Mouse (Mus musculus) CD4-positive, CD25-positive, alpha-beta regulatory T cell, adult 2 months (primary cell): ENCODE data around the gene Egflam.

Experiments used
- DNase-seq: peaks from one replicate; pipeline ENCODE4 v3.0.0-alpha.2; 2012; ENCODE audit warnings: low read depth, low spot score

The Egflam gene

DNA sequence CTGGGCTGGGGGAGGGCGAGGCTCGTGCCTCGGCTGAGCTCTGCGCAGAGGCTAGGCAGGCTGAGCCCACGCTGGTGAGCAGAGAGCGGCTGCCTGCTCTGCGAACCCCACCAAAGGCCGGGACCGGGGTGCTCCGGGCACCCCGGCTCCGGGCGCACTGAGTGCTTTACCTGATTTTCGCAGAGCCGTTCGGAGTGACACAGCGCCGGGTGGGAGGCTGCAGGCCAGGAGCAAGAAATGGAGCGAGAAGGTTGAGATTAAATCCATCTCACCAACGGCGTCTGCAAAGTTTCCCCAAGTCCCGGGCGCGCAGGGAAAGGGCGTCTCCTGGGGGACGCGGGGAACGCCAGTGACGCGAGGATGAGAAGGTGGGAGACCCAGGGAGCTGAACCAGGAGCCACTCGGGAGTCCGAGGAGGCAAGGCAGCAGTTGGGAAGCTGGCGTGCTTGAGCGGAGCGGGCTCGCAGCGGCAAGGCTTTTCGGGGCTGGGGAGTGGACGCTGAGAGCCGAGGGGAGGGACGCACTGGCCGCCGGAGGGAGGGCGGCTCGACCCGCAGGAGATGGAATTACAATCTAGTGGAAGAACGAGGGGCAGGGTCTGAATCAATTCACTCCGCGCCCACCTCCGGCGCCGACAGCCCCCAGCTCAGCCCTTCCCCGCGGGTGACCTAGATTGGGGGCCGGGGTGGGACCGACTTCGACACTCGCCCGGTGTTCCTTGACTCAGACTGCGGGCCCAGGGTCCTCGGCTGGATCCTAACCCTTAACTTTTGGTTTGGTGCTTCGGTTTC, at the start of gene Egflam:
TSS of gene Egflam (minus strand) at position 578 of the 791 bp plus-strand sequence.
- no peak for DNase-seq

DNA sequence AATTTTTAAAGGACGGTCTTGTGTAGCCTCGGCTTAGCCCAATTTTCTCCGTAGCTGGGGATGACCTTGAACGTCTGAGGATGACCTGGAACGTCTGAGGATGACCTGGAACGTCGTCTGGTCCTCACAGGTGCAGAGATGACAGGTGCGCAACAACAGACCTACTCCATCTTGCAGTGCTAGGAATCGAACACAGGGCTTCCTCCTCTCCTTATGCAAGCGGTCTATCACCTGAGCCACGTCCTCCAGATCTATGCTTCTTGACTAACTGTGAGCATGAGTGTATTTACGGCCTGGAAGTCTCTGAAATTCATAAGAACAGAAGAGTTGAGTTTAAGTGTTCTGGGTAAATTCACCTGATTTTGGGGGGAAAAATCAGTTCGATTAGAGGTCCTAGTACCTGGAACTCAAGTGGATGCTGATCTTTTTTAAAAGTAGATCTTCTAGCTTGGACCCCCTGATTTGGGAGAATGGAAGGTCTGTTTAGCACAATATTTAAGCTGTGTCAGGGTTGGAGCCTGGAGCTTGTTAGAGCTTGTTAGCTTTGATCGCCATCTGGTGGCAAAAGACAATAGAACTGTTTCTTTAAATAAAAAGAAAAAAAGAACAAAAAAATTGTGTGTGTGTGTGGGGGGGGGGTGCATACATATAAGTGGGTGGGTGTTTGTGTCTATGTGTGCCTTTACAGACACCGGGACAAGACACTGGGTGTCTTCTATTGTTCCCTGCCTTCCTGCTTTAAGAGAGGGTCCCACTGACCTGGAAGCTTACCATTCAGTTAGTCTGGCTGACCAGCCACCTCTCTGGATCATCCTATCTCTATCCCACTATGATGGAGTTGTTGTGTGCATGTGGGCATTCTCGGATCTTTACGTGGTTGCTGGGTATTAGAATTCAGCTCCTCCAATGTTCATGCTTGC, 45.5 kb upstream of the Egflam start:
- DNase-seq: no peak

DNA sequence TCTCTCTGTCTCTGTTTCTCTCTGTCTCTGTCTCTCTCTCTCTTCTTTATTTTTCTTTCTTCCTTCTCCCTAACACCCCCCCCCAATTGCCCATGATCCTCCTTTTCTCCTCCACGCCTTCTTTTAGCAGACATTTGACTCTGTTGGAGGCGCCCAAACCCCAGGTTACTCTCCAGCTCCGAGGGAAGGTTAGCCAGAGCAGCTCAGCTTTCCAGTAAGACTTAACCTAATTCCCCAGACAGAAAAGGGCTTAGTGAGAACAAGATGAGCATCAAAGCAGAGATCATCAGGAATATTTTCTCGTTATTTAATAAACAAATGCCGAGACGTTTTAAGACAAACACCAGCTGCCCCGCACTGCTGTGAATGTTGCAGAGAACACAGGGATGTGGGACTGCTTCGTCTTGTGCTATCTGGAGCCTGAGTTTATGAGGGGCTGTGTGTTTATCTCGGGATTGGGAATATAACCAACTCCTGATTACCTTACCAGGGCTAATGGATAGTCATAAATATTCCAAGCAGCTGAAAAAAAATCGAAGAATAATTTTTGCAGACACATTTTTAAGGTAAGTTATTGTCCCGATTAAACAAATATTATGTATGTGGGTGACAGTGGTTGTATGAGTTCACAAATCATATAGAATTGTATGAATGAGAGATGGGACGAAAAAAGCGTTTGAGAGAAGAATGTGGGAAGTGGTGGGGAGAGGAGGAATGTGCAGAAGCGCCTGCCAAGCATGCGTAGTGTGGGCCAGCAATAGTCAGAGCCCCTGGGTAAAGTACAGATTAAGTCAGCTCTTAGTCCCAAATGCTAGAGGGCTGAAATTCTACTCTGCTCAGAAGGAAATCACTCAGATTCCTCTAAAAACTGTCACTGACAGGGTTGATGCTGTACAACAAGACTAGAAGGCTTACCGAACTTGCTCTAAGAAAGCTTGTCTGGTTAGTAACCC, 44.2 kb upstream of the Egflam start:
- no peak for DNase-seq

DNA sequence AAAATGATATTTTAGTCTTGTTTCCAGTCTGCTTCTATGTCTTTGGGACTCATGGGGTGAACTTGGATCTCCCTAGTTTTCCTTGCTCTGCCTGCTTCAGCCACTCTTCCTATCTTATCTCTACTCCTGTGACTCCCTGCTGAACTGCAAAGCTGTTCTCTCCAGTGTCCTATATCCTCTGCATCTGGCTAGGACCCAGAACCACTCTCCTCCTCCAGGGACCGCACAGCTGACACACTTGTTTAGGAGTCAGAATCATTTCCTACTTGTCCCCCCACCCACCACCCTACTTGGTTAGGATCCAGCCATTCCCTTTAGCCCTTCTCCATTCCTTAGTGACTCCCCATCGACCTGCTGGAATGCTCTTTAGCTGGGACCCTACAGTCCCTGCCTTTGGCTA, 26.1 kb upstream of the Egflam start:
- no peak for DNase-seq

DNA sequence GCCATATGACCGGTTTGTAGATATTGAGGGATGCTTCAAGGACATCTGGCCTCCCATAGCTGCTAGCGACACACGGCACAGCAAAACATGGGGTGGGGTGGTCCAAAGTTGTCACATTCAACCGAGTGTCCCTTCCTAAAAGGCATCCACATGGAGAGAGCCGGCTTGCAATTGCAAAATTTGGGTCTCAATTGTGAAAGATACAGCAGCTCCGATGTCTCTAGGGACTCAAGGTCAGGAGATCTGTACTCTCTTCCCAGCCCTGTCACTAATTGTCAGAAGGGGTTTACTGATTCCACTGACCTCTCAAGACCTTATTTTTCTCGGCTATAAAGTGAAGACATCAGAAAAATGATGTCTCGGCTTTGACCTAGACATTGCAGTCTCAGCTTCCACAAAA, 6.3 kb upstream of the Egflam start:
- DNase-seq: no peak

DNA sequence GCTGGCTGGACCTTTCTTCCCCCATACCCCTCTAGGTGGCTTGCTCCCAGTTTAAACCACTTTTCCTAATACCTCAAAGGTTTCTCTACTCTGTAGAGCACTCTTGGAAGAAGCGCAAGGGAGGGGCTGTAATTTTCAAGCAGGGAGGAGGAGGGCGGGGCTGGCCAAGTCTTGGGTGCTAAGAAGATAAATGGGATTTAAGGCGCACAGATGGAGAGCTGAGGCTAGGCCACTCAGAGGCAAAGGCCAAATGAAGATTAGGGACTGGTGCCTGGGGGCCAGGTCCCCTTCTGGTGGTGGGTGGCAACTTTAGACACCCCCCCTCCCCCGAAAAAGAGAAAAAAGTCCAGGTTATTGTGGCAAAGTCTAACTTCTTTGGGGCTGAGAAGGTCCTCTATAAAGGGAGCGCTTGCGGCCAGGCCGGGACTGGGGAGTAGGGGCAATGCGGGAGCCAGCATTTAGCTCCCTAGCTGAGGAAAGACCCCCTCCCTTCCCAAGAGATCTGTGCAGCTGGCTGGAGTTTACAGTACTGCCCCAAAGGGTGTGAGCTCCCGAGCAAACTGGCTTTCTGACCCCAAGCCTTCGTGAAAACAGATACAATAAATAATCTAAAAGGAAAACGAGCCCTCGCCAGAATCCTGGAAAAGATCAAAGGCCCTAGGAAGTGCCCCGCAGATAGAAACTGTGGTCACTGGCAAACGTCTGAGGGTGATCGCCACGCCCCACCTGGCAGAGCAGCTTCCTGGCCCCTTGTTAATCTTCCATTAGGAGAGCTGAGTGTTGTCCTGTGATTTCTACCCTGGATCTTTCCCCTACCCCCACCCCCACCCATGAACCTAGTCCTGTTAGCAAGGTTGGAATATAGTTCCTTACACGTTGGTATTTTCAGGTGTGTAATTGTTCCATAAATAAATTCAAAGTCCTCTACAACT, 680 bp upstream of the Egflam start:
- DNase-seq: no peak

DNA sequence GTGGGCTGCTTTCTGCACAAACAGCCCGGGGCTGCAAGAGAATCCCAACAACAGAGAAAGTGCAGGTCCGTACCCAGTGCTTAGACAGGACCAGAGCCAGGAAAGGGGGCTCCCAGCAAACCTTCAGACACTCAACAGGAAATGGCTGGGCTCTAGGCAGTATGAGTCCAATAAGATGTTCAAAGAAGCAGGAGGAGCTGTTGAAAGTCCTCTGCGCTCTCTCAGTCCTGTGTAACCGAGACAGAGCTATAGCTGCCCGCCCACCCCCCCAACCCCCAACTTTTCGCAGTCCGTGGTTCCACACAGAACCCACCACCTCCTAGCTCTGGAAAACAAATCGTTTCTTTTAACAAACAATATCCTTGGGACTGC, 763 bp downstream of the Egflam start:
- DNase-seq: no peak

DNA sequence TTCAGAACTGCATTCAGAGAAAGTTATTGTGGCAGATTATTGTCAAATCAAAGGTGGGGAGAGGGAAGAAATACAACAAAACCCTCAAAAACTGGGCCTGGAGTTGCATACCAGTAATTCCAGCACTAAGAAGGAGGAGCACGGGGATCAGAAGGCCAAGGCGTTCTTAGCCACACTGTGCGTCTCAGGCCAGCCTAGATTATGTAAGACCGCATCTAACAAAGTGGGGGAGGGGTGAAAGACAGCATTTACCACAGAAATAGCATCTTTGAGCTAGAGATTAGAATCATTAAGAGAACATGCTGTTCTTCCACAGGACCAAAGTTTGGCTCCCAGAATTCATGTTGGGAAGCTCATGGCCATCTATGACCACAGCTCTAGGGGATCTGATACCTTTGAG, 14.8 kb downstream of the Egflam start:
- DNase-seq: no peak

DNA sequence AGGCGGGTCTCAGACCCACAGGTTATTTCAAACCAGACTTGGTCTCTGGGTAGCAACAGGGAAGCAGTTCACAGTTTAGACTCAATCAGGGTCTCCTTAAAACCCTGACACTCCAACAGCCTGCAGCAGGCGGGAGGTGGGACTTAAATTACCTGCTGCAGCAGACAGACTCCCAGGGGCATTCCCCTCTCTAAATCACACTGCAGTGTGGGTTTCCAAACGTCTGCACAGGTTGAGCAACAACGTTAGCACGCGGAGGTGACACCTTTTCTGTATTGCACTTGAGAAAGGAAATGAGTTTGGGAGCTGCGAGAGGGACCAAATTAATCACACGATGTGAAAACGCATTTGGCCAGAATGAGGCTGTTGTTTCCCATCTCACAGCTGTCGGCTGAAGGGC, 15.7 kb downstream of the Egflam start:
- DNase-seq: no peak

DNA sequence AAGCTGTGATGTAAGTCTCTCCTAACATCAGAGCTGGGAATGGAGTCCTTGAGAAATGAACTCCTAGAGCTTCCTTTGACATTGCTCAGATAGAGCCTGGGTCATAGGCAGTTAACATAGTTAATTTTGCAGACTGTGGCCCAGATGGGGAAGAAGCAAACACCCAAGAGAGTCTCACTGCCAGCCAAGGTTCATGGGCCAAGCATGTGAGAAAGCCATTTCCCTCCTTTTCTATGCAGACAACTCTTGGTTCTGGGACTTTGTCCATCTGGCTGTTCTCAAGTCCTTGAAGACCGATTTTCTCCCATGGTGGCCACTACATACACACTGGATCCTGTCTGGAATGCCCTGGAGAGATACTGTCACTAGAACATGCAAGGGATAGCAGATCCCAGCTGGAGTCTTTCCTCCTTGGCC, 45.6 kb downstream of the Egflam start:
- DNase-seq: no peak

DNA sequence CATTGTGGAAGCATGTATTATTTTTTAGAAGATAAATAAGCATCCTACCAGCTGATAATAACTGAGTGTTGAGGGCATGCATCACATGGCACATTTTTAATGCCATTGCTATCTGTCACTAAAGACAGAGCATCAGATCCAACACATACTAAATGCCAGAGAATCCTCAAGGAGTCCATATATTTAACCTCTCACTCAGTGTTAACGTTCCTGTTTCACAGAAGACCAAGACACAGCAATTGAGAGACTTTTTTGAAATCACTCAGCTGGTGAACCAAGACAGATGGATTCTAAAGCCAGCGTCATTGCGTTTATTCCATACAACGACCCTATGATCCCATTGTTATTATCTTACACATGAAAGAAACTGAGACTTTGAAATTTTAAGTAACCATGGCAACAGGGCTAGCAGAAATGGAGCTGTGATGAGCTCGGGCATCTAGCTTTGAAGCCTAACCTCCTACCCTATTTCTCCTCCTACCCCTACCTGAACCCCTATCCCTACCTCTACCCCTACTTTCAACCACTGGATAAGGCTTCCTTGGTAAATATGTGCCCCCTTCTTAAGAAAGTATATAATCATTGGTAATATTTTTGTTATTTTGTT, 57.4 kb downstream of the Egflam start:
- DNase-seq: no peak

DNA sequence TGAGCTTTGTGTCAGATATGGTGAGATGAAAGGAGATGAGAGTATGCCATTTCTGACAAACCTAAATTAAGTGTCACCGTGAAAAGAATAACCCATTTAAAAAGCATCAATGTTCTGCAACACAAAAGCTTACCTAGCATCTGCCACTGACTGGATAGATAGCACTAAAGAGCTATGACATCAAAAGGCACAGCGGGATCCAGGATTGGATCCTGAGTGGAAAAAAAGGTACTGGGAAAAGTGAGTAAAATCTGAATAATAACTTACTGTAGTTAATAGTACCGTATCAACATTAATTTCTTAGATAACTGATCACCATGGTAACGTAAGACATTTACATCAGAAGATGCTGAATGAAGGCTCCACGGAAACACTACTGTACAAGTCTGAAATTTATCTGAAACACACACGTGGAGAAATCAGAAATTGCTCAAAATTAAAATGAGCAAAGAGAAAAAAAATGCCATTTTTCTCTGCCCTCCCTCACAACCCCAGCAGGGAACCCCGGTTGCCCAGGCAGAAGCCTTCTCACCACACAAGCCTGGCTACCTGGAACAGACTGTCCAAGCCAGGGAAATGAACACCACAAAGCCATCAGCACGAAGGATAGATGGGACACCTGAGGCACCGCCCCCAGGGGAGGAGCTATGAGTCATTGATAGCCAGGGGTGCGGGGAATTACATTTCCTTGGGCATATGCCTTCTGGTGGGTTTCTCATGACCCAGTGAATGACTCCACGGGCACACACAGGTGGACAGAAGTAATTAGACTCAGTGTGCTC, 63.5 kb downstream of the Egflam start:
- DNase-seq: no peak

DNA sequence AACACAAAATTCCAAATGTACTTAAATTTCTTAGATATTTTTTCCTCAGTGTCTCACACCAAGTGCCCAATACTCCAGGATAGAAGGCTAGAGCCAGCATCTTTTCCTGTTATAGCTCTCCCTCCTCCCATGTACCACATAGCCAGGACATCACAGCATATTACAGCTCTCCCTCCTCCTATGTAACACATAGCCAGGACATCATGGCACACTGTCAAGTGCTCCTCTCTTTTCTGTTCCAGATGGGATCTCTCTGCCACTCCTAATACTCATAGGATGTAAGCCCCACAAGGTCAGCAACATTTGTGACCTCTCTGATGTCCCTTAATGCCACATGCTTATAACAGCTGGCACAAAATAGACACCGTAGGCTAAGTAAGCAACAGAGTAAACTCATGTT, 65.3 kb downstream of the Egflam start:
- DNase-seq: no peak

DNA sequence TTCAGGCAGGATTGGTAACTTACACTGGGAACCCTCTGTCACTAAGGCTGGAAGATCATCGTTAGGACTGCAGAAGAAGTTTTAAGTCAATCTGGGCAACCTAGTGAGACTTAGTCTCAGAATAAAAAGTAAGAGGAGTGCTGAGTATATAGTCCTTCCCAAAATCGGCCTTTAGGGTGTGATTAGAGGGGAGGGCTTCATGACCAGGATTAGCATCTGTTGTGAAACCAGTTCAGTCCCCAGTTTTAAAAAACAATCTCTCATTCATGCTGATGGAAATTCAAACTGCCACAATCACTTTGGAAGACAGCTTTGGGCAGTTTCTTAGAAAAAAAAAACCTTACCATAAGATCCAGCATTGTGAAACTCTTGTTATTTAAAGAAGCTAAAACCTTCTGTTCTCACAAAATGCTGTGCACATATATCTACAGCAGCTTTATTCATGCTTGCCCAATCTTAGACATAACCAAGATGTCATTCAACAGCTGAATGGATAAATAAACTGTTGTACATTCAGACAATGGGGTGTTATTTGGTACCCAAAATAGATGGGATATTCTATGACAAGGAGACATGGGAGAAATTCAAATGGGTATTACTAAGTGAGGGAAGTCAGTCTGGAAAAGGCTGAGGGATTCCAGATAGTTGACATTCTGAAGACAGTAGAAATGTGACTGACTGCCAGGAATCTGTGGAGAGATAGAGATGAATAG, 75.4 kb downstream of the Egflam start:
- DNase-seq: no peak

DNA sequence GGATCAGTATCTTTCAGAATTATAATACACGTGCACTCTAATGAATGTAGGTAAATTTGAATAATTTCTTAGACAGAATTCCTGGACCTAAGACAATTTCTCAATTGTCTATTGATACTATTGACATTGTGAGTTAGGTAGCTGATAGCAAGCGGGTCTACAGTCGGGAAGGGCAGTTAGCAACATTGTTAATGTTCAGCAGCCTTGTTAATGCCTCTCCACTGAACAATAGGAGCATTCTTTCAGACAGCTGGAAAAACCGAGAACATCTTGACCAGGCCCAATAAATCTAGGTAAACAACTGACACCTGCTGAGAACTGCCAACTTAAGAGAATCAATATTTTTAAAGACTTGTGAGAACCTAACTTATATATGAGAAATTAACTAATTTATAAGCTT, 77.3 kb downstream of the Egflam start:
- DNase-seq: no peak

DNA sequence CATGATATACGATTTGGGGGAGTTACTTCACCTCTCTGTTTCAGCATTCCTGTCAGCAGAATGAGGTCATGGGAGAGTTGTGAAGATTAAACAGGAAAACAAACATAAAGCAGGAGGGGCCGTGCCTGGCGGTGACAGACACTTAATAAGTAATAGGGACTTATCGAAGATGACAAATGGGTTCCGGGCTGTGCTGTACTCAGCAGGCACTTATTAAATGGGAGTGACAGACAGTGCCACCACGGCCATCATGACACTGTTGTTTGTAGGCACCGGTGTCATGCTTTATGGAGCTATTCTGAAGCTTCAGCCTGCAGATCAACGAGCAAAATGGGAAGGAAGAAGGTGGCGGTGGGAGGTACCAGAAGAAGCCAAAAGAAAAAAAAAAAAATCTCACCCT, 82.7 kb downstream of the Egflam start:
- no peak for DNase-seq

DNA sequence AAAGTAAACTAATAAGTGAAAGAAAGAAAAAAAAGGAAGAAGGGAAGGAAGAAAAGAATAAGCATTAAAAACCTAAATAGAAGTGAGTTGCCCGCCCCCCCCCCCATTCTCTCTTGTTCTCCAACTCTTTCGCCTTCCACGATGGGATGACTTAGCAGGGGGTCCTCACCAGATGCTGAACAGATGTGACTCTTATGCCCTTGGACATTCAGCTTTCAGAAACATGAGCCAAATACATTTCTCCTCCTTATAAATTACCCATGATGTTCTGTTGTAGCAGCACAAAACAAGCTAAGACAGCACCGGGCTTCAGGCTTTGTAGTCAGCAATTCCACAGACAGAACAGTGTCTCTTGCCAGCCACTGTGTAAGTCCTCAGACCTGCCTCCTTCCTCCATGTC, 89.5 kb downstream of the Egflam start:
- DNase-seq: no peak

DNA sequence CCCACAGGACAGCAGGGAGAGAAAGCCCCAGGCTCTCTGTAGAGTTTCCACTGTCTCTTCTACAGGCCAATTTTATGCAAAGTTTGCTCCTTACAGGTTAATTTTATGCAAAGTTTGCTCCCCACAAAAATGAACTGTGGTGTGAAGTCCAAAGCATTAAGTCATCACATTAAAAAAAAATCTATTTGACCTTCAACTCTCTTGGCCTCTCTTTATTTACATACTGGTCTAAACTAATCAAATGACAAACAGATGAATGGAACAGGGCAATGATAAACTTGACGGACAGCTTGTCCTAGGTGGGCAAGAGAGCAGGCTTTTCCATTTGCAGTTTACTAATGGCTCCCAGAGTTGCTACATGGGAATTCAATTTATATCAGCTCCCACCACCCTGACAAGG, 98.3 kb downstream of the Egflam start:
- DNase-seq: no peak

DNA sequence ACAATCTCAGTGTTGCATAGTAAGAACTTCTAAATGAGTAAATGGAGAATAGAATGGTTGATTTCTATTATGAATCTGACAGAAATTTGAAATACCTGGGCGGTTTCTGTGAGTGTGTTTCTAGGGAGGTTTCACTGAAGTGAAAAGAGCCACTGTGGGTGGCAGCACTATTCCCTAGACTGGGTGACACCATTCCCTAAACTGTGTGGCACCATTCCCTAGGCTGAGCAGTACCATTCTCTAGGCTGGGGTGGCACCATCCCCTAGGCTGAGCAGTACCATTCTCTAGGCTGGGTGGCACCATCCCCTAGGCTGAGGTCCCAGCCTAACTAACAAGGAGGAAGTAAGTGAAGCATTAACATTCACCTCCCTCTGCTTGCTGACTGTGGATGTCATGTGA, 103.0 kb downstream of the Egflam start:
- no peak for DNase-seq
